Mouse (Mus musculus) spleen, postnatal 14 days (tissue): ENCODE data around the gene Pi4k2a.

ENCODE experiments used
- DNase-seq, 2 experiments: peaks; one replicate each; pipeline ENCODE4 v3.0.0; 2021 to 2022; ENCODE audit warnings: low spot score in 2 of 2

Pi4k2a gene

GRCm38 (mm10) chr19:42164188-42164587 is 73.9 kb downstream of the Pi4k2a start:
- no peak for DNase-seq

- peak; percentile 70 to 82 for DNase-seq
These were observed 75.9 kb downstream of the Pi4k2a start for GRCm38 (mm10) chr19:42166130-42166529.

GRCm38 (mm10) chr19:42166766-42167165 is 76.5 kb downstream of the Pi4k2a start:
- DNase-seq = no peak

- no peak for DNase-seq
These were observed 77.2 kb downstream of the Pi4k2a start for GRCm38 (mm10) chr19:42167489-42167888.

GRCm38 (mm10) chr19:42169322-42169975 is 79.2 kb downstream of the Pi4k2a start:
- DNase-seq = no peak

- peak; percentile 88 to 93 for DNase-seq
These were observed 80.0 kb downstream of the Pi4k2a start for GRCm38 (mm10) chr19:42170025-42170969.
